Mouse (Mus musculus): Measurements from ENCODE around the gene Dtl.

Gene Dtl

GRCm38 (mm10) chr1:191575458-191576247, at the start of gene Dtl, which contains the start of gene Ints7:
Gene Dtl, minus strand, starts transcription at chr1:191575544.
Gene Ints7, plus strand, starts transcription at chr1:191575636.
- peak; percentile 100 for DNase-seq (ENCODE audit: low spot score in 2 of 2)

DNA sequence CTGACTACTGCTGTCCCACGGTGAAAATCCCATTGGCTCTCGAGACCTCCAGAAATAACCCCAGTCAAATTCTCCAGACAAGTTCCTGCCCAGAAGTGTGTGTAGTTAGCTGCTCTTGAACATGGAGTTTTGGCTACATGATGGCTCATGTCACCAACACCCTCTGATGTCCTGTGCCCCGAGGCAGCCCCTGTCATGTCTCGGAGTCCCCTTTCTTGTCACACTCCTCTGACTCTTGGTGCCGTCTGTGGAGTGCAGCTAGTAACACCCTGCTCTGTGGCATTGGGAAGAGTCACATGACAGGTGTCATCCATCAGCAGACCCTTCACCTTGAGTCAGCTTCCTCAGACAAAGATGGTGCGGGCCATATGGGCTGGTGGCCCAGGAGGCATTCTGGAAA, 49.7 kb upstream of the Dtl start:
- no peak for DNase-seq (ENCODE audit: low spot score in 2 of 2)

- peak; percentile 7 to 15 for DNase-seq (ENCODE audit: low spot score in 2 of 2)
Observed at GRCm38 (mm10) chr1:191624492-191624891, 49.1 kb upstream of the Dtl start.

GRCm38 (mm10) chr1:191622801-191623200, 47.5 kb upstream of the Dtl start:
- DNase-seq (ENCODE audit: low spot score in 2 of 2), result no peak

DNA sequence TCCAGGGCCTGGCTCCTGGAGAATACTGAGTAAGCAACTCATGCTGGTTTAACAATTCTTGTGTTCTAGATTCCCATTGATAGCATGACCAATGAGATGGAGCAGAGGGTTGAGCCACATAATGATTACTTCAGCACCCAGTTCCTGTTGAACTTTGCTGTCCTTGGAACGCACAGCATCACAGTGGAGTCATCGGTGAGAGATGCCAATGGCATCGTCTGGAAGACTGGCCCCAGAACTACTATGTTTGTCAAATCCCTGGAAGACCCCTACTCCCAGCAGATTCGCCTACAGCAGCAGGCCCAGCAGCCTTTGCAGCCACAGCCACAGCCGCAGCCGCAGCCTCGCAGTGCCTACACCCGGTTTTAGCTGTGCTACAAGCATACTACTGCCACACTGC, 45.8 kb upstream of the Dtl start:
- DNase-seq (ENCODE audit: low spot score in 2 of 2), result no peak

DNA sequence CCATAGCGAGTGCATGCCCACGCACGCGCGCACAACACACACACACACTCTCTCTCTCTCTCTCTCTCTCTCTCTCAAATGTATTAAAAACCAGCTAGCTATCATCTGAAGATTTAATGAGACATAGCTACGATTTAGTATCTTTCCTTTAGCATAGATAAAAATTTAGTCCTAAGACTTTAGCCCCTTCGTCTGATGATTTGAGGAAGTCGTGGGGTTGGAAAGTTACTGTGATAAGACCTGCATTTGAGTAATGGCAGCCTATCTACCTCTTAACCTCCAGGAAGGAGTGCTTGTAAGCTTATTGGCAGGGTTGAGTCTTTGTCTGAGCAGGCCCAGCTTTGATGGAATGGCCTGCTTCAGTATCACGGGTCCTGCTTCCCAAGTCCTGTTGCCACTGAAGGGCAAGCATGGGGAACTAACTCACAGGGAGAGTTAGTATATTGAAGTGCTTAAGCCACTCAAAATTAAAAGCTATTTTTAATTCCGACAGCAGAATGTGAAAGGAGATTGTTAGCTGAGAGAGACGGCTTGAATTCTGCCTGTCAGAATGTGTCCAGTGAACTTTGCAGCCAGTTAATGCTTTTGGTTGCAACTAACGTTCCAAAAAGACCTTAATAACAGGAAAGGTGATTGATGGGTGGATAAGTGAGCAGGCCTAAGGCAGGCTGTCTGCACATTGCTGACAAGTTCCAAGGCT, 42.9 kb upstream of the Dtl start:
- no peak for DNase-seq (ENCODE audit: low spot score in 2 of 2)

DNA sequence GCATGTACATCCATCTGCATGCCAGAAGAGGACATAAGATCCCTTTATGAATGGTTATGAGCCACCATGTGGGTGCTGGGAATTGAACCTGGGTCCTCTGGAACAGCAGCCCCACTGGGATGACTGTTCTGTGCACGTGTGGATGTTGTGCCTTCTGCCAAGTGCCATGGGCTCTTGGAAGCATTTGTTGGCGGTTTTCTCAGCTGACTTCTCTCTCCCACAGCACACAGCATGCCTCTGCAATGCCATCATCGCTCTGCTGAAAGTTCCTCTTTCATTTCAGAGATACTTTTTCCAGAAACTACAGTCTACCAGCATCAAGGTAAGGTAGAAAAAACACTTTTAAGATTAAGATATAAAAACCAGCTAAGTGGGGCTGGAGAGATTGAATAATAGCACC, 42.2 kb upstream of the Dtl start:
- no peak for DNase-seq (ENCODE audit: low spot score in 2 of 2)

GRCm38 (mm10) chr1:191616245-191616644, 40.9 kb upstream of the Dtl start:
- no peak for DNase-seq (ENCODE audit: low spot score in 2 of 2)

DNA sequence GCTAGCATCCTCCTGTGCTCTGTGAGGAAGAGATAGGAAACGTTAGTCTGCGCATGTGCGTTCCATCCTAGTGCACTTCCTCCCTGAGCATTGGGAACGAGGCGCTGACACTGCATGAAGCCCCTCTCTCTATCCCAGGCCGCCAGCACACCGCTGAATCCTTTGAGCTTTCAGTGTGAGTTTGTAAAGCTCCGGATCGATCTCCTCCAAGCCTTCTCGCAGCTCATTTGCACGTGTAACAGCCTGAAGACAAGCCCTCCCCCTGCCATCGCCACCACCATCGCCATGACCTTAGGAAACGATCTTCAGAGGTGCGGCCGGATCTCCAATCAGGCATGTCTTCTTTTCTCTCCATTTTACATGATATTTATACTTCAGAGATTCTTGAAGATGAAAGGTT, 37.5 kb upstream of the Dtl start:
- DNase-seq (ENCODE audit: low spot score in 2 of 2), result no peak

DNA sequence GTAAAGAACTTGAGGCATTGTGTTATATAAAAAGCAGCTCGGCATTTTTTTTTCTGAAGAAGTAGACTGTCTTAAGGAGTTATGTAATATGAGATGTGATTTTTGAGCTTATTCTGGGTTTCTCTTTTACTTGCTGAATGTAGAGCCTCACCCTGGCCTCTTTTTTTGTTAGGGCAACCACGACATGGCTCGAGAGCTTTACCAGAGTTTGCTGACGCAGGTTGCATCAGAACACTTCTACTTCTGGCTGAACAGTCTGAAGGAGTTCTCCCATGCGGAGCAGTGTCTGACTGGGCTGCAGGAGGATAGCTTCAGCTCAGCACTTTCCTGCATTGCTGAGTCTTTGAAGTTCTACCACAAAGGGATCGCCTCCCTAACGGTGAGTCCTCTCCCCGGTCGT, 36.3 kb upstream of the Dtl start:
- no peak for DNase-seq (ENCODE audit: low spot score in 2 of 2)

DNA sequence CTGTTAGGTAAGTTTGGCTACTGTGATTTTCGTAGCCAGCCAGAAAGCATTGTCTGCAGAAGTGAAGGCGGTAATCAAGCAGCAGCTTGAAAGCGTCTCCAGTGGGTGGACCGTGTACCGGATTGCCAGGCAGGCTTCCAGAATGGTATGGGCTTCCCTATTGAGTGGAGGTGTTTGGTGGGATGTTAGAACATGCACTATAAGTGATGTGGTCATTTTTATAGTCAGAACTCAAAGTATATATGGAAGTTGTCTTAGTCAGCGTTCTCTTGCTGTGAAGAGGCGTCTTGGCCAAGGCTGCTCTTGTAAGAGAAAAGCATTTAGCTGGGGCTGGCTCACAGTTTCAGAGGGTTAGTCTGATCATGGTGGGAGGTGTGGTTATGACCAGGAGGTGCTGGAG, 35.0 kb upstream of the Dtl start:
- no peak for DNase-seq (ENCODE audit: low spot score in 2 of 2)

GRCm38 (mm10) chr1:191609578-191609977, 34.2 kb upstream of the Dtl start:
- DNase-seq (ENCODE audit: low spot score in 2 of 2), result no peak

GRCm38 (mm10) chr1:191609051-191609450, 33.7 kb upstream of the Dtl start:
- no peak for DNase-seq (ENCODE audit: low spot score in 2 of 2)

GRCm38 (mm10) chr1:191604690-191605089, 29.3 kb upstream of the Dtl start:
- no peak for DNase-seq (ENCODE audit: low spot score in 2 of 2)

DNA sequence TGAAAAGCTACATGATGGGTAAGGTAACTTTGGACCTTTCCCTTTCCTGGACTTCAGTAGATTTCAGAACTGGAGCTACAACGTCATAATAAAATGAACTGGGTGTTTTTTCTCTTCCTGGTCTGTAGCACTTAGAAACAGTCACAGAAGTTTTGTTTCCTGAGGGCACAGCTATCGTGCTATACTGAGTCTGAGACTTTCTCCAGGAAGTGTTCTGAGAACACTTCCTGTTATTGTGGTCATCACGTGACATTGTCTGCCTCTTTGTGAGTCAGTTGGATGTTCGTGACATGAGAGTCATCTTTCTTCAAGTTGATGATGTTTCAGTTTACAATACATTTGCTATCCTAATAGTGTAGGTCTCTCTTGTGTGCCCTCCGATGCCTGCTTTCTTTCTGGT, 23.9 kb upstream of the Dtl start:
- DNase-seq (ENCODE audit: low spot score in 2 of 2), result peak; percentile 6 to 29

DNA sequence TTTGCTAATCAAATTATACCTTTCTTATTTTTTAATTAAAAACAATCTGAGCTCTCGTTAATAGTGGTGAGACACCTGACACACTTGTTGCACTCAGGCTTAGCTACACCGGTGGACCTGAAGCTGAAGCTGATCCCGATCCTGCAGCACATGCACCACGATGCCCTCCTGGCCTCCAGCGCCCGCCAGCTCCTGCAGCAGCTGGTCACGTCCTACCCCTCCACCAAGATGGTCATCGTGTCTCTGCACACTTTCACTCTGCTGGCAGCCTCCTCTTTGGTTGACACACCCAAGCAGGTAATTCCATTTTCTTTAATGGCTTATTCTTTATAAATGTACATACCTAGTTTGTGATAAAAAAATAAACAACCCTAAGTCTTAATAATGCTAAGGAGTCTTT, 20.7 kb upstream of the Dtl start:
- no peak for DNase-seq (ENCODE audit: low spot score in 2 of 2)

DNA sequence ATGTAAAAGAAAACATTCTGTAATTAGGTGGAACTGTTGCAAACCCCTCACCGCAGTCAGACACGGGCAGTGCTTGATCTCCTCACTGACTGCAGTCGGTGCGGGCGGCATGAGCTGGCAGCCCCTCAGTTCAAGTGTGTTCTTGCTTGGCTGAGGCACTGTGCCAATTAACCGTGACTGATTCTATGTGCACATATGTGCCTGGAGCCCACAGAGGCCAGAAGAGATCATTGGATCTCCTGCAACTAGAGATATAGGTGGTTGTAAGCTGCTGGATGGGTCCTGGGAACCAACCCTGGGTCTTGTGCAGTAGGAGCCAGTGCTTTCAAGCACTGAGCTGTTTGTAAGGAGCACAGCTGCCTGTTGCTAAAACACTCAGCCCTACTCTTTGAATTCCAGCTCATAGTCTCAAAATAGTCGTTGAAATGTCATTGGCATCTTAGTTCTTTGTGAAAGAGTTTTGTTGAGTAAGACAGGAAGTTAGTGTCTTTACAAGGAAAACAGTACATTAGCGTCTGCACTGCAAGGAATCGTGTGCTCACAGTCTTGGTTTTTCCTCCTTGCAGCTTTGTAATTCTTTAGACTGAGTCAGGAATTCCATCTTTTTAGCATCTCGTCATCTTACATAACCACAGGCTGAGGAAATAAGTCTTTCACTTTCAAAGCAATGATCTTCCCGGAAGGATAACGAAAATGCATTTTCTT, 16.8 kb upstream of the Dtl start:
- no peak for DNase-seq (ENCODE audit: low spot score in 2 of 2)

DNA sequence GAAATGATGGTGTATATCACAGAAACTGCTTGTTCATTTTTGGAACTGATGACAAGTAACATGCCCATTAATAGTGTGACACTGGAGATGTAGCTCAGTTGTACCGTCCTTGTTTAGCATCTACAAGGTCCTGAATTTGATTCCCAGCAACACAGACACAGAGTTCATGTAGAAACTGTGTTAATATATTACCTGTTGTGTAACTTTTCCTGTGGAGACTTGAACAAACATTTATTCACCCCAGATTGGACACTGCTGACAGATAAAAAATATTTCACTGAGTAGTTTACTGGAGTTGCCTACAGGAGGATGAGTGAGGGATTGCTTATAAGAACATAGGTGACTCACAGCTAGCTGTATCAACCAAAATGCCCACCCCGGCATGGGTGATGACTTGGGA, 13.4 kb upstream of the Dtl start:
- no peak for DNase-seq (ENCODE audit: low spot score in 2 of 2)

GRCm38 (mm10) chr1:191587062-191587461, 11.7 kb upstream of the Dtl start:
- no peak for DNase-seq (ENCODE audit: low spot score in 2 of 2)

DNA sequence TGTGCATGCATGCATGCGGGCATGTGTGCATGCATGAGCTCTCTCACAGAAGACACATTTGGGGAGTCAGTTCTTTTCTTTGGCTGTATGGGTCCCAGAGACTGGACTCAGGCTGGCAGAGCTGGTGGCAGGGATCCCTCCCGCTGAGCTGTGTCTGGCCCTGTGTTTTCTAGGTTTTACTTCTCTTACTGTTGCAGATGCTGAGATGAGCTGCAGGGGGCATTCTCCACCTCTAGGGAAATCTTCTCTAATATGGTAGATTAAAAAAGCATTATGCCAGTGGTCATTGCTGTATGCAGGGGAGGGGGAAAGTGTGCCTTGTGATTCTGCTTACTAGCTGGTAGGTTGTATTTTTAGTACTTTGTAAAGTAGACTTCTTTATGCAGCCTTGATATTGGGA, 10.4 kb upstream of the Dtl start:
- no peak for DNase-seq (ENCODE audit: low spot score in 2 of 2)

- no peak for DNase-seq (ENCODE audit: low spot score in 2 of 2)
Observed at GRCm38 (mm10) chr1:191584483-191584882, 9.1 kb upstream of the Dtl start.

DNA sequence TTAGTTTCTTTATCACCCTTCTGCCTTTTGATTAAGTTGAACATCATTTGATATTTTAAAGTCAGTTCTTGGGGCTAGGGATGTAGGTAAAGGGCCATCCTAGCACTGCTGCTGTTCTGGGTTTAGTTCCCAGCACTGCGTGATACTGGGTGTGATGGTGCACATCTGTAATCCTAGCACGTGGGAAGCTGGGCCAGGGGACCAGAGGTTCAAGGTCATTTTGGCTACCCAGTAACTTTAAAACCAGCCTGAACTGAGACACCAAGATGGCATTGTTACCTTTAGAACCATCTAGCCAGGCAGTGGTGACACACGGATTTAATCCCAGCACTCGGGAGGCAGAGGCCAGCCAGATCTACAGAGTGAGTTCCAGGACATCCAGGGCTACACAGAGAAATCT, 8.5 kb upstream of the Dtl start:
- no peak for DNase-seq (ENCODE audit: low spot score in 2 of 2)

GRCm38 (mm10) chr1:191581641-191582040, 6.3 kb upstream of the Dtl start:
- no peak for DNase-seq (ENCODE audit: low spot score in 2 of 2)

All from thymus, postnatal 10 days (tissue).